Mouse (Mus musculus): ENCODE data around the gene Cacna1d. TPM values are rescaled to one million over a fixed set of nuclear protein-coding genes. Genes with fewer than 3 reads are reported as not detected.

Cacna1d gene
- polyA plus RNA-seq, 1 experiment from 2014 or later = 4.3 TPM

GRCm38 (mm10) chr14:30175362-30175761 lies 315.9 kb downstream of the Cacna1d start:
- WGBS = 60% methylated on average over 3 of the region's 3 CpGs
- H3K9me3 ChIP-seq (replicated peaks; ENCODE audit: control insufficient read depth, low read length) = no peaks in the 10 kb centered on the region
- H3K27ac ChIP-seq (ENCODE audit: low read depth, low read length) = no peak overlapping the region
- no peak overlapping the region for H3K4me3 ChIP-seq (ENCODE audit: low read depth, low read length)
- no peak overlapping the region for H3K9ac ChIP-seq (ENCODE audit: low read length)
- ATAC-seq = no peak
- no peak for DNase-seq (ENCODE audit: low spot score)
- no peaks in the 10 kb centered on the region for H3K4me1 ChIP-seq (ENCODE audit: control insufficient read depth, insufficient read depth, low read length)
- H3K36me3 ChIP-seq (ENCODE audit: control insufficient read depth, insufficient read depth, low read length) = no peaks in the 10 kb centered on the region
- H3K4me2 ChIP-seq (ENCODE audit: low read length) = no peak overlapping the region
- H3K27me3 ChIP-seq (replicated peaks; ENCODE audit: control insufficient read depth, insufficient read depth, low read length) = no peaks in the 10 kb centered on the region

- no peaks in the 10 kb centered on the region for H3K36me3 ChIP-seq (ENCODE audit: control insufficient read depth, insufficient read depth, low read length)
- H3K9ac ChIP-seq (ENCODE audit: low read length) = no peak overlapping the region
- DNase-seq (ENCODE audit: low spot score) (no peak), ATAC-seq (no peak)
- H3K4me3 ChIP-seq (ENCODE audit: low read depth, low read length) = no peak overlapping the region
- H3K27ac ChIP-seq (ENCODE audit: low read depth, low read length) = no peak overlapping the region
- WGBS = 66% methylated on average over 12 of the region's 12 CpGs
- H3K27me3 ChIP-seq (replicated peaks; ENCODE audit: control insufficient read depth, insufficient read depth, low read length) = no peaks in the 10 kb centered on the region
- no peak overlapping the region for H3K4me2 ChIP-seq (ENCODE audit: low read length)
- H3K4me1 ChIP-seq (ENCODE audit: control insufficient read depth, insufficient read depth, low read length) = no peaks in the 10 kb centered on the region
- H3K9me3 ChIP-seq (replicated peaks; ENCODE audit: control insufficient read depth, low read length) = no peaks in the 10 kb centered on the region
Observed at GRCm38 (mm10) chr14:30172821-30173755, 318.2 kb downstream of the Cacna1d start.

- H3K9me3 ChIP-seq (replicated peaks; ENCODE audit: control insufficient read depth, low read length) = no peaks in the 10 kb centered on the region
- no peaks in the 10 kb centered on the region for H3K4me1 ChIP-seq (ENCODE audit: control insufficient read depth, insufficient read depth, low read length)
- no peak overlapping the region for H3K27ac ChIP-seq (ENCODE audit: low read depth, low read length)
- H3K27me3 ChIP-seq (replicated peaks; ENCODE audit: control insufficient read depth, insufficient read depth, low read length) = no peaks in the 10 kb centered on the region
- no peak overlapping the region for H3K9ac ChIP-seq (ENCODE audit: low read length)
- DNase-seq (ENCODE audit: low spot score) (peak; percentile 51), ATAC-seq (no peak)
- 32% methylated on average over 6 of the region's 6 CpGs for WGBS
- no peaks in the 10 kb centered on the region for H3K36me3 ChIP-seq (ENCODE audit: control insufficient read depth, insufficient read depth, low read length)
- no peak overlapping the region for H3K4me3 ChIP-seq (ENCODE audit: low read depth, low read length)
- H3K4me2 ChIP-seq (ENCODE audit: low read length) = no peak overlapping the region
Observed at GRCm38 (mm10) chr14:30171593-30171992, 319.7 kb downstream of the Cacna1d start.

GRCm38 (mm10) chr14:30171008-30171407 lies 320.2 kb downstream of the Cacna1d start:
- Histone ChIP-seq H3K4me1 (ENCODE audit: control insufficient read depth, insufficient read depth, low read length) (no peaks in the 10 kb centered on the region), H3K4me3 (ENCODE audit: low read depth, low read length) (no peak overlapping the region), H3K9me3 (replicated peaks; ENCODE audit: control insufficient read depth, low read length) (no peaks in the 10 kb centered on the region), H3K27ac (ENCODE audit: low read depth, low read length) (no peak overlapping the region), H3K9ac (ENCODE audit: low read length) (no peak overlapping the region), H3K4me2 (ENCODE audit: low read length) (no peak overlapping the region), H3K27me3 (replicated peaks; ENCODE audit: control insufficient read depth, insufficient read depth, low read length) (no peaks in the 10 kb centered on the region), H3K36me3 (ENCODE audit: control insufficient read depth, insufficient read depth, low read length) (no peaks in the 10 kb centered on the region)
- 56% methylated on average over 6 of the region's 6 CpGs for WGBS
- ATAC-seq (no peak), DNase-seq (ENCODE audit: low spot score) (no peak)

- no peaks in the 10 kb centered on the region for H3K9me3 ChIP-seq (replicated peaks; ENCODE audit: control insufficient read depth, low read length)
- DNase-seq (ENCODE audit: low spot score) (no peak), ATAC-seq (no peak)
- H3K36me3 ChIP-seq (ENCODE audit: control insufficient read depth, insufficient read depth, low read length) = no peaks in the 10 kb centered on the region
- WGBS = 84% methylated on average over 5 of the region's 5 CpGs
- H3K4me1 ChIP-seq (ENCODE audit: control insufficient read depth, insufficient read depth, low read length) = no peaks in the 10 kb centered on the region
- H3K27ac ChIP-seq (ENCODE audit: low read depth, low read length) = no peak overlapping the region
- H3K4me3 ChIP-seq (ENCODE audit: low read depth, low read length) = no peak overlapping the region
- no peak overlapping the region for H3K9ac ChIP-seq (ENCODE audit: low read length)
- H3K27me3 ChIP-seq (replicated peaks; ENCODE audit: control insufficient read depth, insufficient read depth, low read length) = no peaks in the 10 kb centered on the region
- no peak overlapping the region for H3K4me2 ChIP-seq (ENCODE audit: low read length)
Observed at GRCm38 (mm10) chr14:30169455-30169854, 321.8 kb downstream of the Cacna1d start.

GRCm38 (mm10) chr14:30168902-30169301 lies 322.4 kb downstream of the Cacna1d start:
- WGBS = 85% methylated on average over 3 of the region's 3 CpGs
- Histone ChIP-seq H3K9me3 (replicated peaks; ENCODE audit: control insufficient read depth, low read length) (no peaks in the 10 kb centered on the region), H3K4me1 (ENCODE audit: control insufficient read depth, insufficient read depth, low read length) (no peaks in the 10 kb centered on the region), H3K36me3 (ENCODE audit: control insufficient read depth, insufficient read depth, low read length) (no peaks in the 10 kb centered on the region), H3K27me3 (replicated peaks; ENCODE audit: control insufficient read depth, insufficient read depth, low read length) (no peaks in the 10 kb centered on the region), H3K27ac (ENCODE audit: low read depth, low read length) (no peak overlapping the region), H3K4me3 (ENCODE audit: low read depth, low read length) (no peak overlapping the region), H3K9ac (ENCODE audit: low read length) (no peak overlapping the region), H3K4me2 (ENCODE audit: low read length) (no peak overlapping the region)
- ATAC-seq = no peak
- no peak for DNase-seq (ENCODE audit: low spot score)

- WGBS = 87% methylated on average over 3 of the region's 3 CpGs
- H3K4me2 ChIP-seq (ENCODE audit: low read length) = no peak overlapping the region
- H3K36me3 ChIP-seq (ENCODE audit: control insufficient read depth, insufficient read depth, low read length) = no peaks in the 10 kb centered on the region
- no peaks in the 10 kb centered on the region for H3K9me3 ChIP-seq (replicated peaks; ENCODE audit: control insufficient read depth, low read length)
- no peaks in the 10 kb centered on the region for H3K27me3 ChIP-seq (replicated peaks; ENCODE audit: control insufficient read depth, insufficient read depth, low read length)
- H3K27ac ChIP-seq (ENCODE audit: low read depth, low read length) = no peak overlapping the region
- no peak overlapping the region for H3K9ac ChIP-seq (ENCODE audit: low read length)
- no peak for DNase-seq (ENCODE audit: low spot score)
- ATAC-seq = no peak
- H3K4me3 ChIP-seq (ENCODE audit: low read depth, low read length) = no peak overlapping the region
- H3K4me1 ChIP-seq (ENCODE audit: control insufficient read depth, insufficient read depth, low read length) = no peaks in the 10 kb centered on the region
Observed at GRCm38 (mm10) chr14:30168387-30168786, 322.9 kb downstream of the Cacna1d start.

- WGBS = 88% methylated on average over 7 of the region's 7 CpGs
Observed at GRCm38 (mm10) chr14:30167606-30168005, 323.6 kb downstream of the Cacna1d start.

GRCm38 (mm10) chr14:30166036-30166435 lies 325.2 kb downstream of the Cacna1d start:
- no peak for ATAC-seq
- H3K27ac ChIP-seq (ENCODE audit: low read depth, low read length) = no peak overlapping the region
- WGBS = 94% methylated on average over 11 of the region's 11 CpGs

More at GRCm38 (mm10) chr14:30167606-30168005, 323.6 kb downstream of the Cacna1d start:
- no peaks in the 10 kb centered on the region for H3K9me3 ChIP-seq (replicated peaks; ENCODE audit: control insufficient read depth, low read length)
- H3K27ac ChIP-seq (ENCODE audit: low read depth, low read length) = no peak overlapping the region
- DNase-seq (ENCODE audit: low spot score) (no peak), ATAC-seq (no peak)
- no peaks in the 10 kb centered on the region for H3K36me3 ChIP-seq (ENCODE audit: control insufficient read depth, insufficient read depth, low read length)
- H3K9ac ChIP-seq (ENCODE audit: low read length) = no peak overlapping the region
- no peaks in the 10 kb centered on the region for H3K4me1 ChIP-seq (ENCODE audit: control insufficient read depth, insufficient read depth, low read length)
- no peak overlapping the region for H3K4me2 ChIP-seq (ENCODE audit: low read length)
- H3K4me3 ChIP-seq (ENCODE audit: low read depth, low read length) = no peak overlapping the region
- H3K27me3 ChIP-seq (replicated peaks; ENCODE audit: control insufficient read depth, insufficient read depth, low read length) = no peaks in the 10 kb centered on the region

More at GRCm38 (mm10) chr14:30166036-30166435, 325.2 kb downstream of the Cacna1d start:
- Histone ChIP-seq H3K36me3 (ENCODE audit: control insufficient read depth, insufficient read depth, low read length) (no peaks in the 10 kb centered on the region), H3K4me2 (ENCODE audit: low read length) (no peak overlapping the region), H3K4me3 (ENCODE audit: low read depth, low read length) (no peak overlapping the region), H3K4me1 (ENCODE audit: control insufficient read depth, insufficient read depth, low read length) (no peaks in the 10 kb centered on the region), H3K9me3 (replicated peaks; ENCODE audit: control insufficient read depth, low read length) (no peaks in the 10 kb centered on the region), H3K27me3 (replicated peaks; ENCODE audit: control insufficient read depth, insufficient read depth, low read length) (no peaks in the 10 kb centered on the region), H3K9ac (ENCODE audit: low read length) (no peak overlapping the region)
- DNase-seq (ENCODE audit: low spot score) = no peak
